ENCODE assay signal across 23 mouse cellular contexts in genomic region chr17:83244502-83244901, GRCm38 (mm10). TPM values are rescaled to one million over a fixed set of nuclear protein-coding genes. Genes with fewer than 3 reads are reported as not detected.
DNase-seq lines count a peak whose midpoint lies in the region; ATAC-seq lines count a peak whose summit lies in the region.
"Had no signal": no experiment of that assay in that cellular context is flagged by ENCODE, and none has a peak within 500 bp of the region (broad histone marks: within the 10 kb centered on the region; RNA-seq: fewer than 3 reads in every experiment).

No protein-coding gene starts in this region.

- no peak overlapping the region for H3K9ac ChIP-seq in stomach, embryonic 15.5 days
- H3K9ac ChIP-seq: hindbrain, embryonic 13.5 days had no signal

- H3K4me3 ChIP-seq in heart, embryonic 10.5 days, result no peak overlapping the region
- H3K4me3 ChIP-seq in stomach, embryonic 15.5 days (replicated peaks), result no peak overlapping the region
- H3K4me3 ChIP-seq: embryonic facial prominence, embryonic 10.5 days; gastrocnemius, adult 2 months; hindbrain, embryonic 13.5 days had no signal

- peaks cover 26% of the 10 kb centered on the region for H3K4me1 ChIP-seq in heart, embryonic 10.5 days
- H3K4me1 ChIP-seq in stomach, embryonic 15.5 days, result 0 out of 2 replicates have a peak, but pooled peaks cover 9% of the 10 kb centered on the region

- peak; percentile 18; the same call in 1 of the 2 replicates for ATAC-seq in granulocyte monocyte progenitor cell, adult 5-6 weeks (replicated peaks; ENCODE audit: poor library complexity, severe bottlenecking)
- ATAC-seq in stomach, embryonic 15.5 days (ENCODE audit: insufficient read depth, low FRiP score, low read depth), result 0 out of 2 replicates have a peak, but pooled peaks have one; percentile 21
- no peak for ATAC-seq in megakaryocyte progenitor cell, adult 5-6 weeks (replicated peaks; ENCODE audit: poor library complexity)
- ATAC-seq: forebrain, embryonic 14.5 days; hindbrain, postnatal 0 days; Patski had no signal

- H3K27ac ChIP-seq in heart, embryonic 10.5 days, result peak overlapping the region; percentile 2; the same call in 1 of the 2 replicates
- no peak overlapping the region for H3K27ac ChIP-seq in stomach, embryonic 15.5 days
- H3K27ac ChIP-seq: embryonic facial prominence, embryonic 10.5 days; gastrocnemius, adult 2 months; hindbrain, embryonic 13.5 days; hindbrain, postnatal 0 days had no signal

- WGBS in heart, embryonic 10.5 days, result 65% methylated on average over 1 of the region's 1 CpGs
- 19% methylated on average over 1 of the region's 1 CpGs for WGBS in stomach, embryonic 15.5 days

- no peak for DNase-seq in heart, embryonic 10.5 days (ENCODE audit: low spot score)
- DNase-seq in heart, adult 9 months (ENCODE audit: low spot score in 2 of 2), result no peak
- DNase-seq in lung, postnatal 25 days (ENCODE audit: low spot score), result peak; percentile 18
- DNase-seq in lung, postnatal 10 days, result no peak
- DNase-seq in thymus, postnatal 4 days, result no peak
- DNase-seq: adrenal gland, adult 2 months; adrenal gland, postnatal 25 days; cerebellum, adult 18-20 months; cerebellum, adult 9-11 months; gastrocnemius, adult 2 months; gastrocnemius, postnatal 25 days; heart, adult 18-20 months; heart, postnatal 10 days; heart, postnatal 4 days had no signal

- no peak overlapping the region for H3K4me2 ChIP-seq in stomach, embryonic 15.5 days
- H3K4me2 ChIP-seq: hindbrain, embryonic 13.5 days had no signal

- no peaks in the 10 kb centered on the region for H3K9me3 ChIP-seq in heart, embryonic 10.5 days
- no peaks in the 10 kb centered on the region for H3K9me3 ChIP-seq in stomach, embryonic 15.5 days
- H3K9me3 ChIP-seq: embryonic facial prominence, embryonic 10.5 days; hindbrain, embryonic 13.5 days had no signal

- peaks cover 4% of the 10 kb centered on the region; the same call in 1 of the 2 replicates for H3K27me3 ChIP-seq in heart, embryonic 10.5 days (ENCODE audit: insufficient read depth, poor library complexity, severe bottlenecking)
- no peaks in the 10 kb centered on the region for H3K27me3 ChIP-seq in stomach, embryonic 15.5 days (replicated peaks)
- H3K27me3 ChIP-seq: CH12.LX; hindbrain, embryonic 13.5 days; Patski had no signal

- no peaks in the 10 kb centered on the region for H3K36me3 ChIP-seq in heart, embryonic 10.5 days
- H3K36me3 ChIP-seq in stomach, embryonic 15.5 days, result no peaks in the 10 kb centered on the region
- H3K36me3 ChIP-seq: embryonic facial prominence, embryonic 10.5 days; hindbrain, embryonic 13.5 days had no signal

RNA-seq across cellular contexts. Expression of gene Pkdcc, which starts 29.4 kb away (rescaled TPM):
- 13.8 and 27.4 TPM in 2 replicates for polyA plus RNA-seq in heart, embryonic 10.5 days (2016; fragmentation: Nextera tagmentation; extraction: Ambion mirVana)
- 0.34 TPM in 1 of 2 replicates, not detected in the other for total RNA-seq in granulocyte monocyte progenitor cell, adult 5-6 weeks (2014; fragmentation: Nextera tagmentation)
- total RNA-seq in granulocyte monocyte progenitor cell, adult 5-6 weeks (2017), result 1.8 TPM in 1 of 2 replicates, not detected in the other
- 24.6 and 29.7 TPM in 2 replicates for polyA plus RNA-seq in stomach, embryonic 15.5 days (2015; fragmentation: Nextera tagmentation; extraction: Ambion mirVana)
- 0.24 and 0.52 TPM in 2 replicates for total RNA-seq in megakaryocyte progenitor cell, adult 5-6 weeks (2015)
- total RNA-seq in megakaryocyte progenitor cell, adult 5-6 weeks (2017), result 1.0 and 1.1 TPM in 2 replicates
